Mouse (Mus musculus): ENCODE results near the gene Zfyve28. TPM values are rescaled to one million over a fixed set of nuclear protein-coding genes. Genes with fewer than 3 reads are reported as not detected.

The Zfyve28 gene
- under 1 TPM; 0.86 to 0.93 TPM for total RNA-seq (2023)

DNA sequence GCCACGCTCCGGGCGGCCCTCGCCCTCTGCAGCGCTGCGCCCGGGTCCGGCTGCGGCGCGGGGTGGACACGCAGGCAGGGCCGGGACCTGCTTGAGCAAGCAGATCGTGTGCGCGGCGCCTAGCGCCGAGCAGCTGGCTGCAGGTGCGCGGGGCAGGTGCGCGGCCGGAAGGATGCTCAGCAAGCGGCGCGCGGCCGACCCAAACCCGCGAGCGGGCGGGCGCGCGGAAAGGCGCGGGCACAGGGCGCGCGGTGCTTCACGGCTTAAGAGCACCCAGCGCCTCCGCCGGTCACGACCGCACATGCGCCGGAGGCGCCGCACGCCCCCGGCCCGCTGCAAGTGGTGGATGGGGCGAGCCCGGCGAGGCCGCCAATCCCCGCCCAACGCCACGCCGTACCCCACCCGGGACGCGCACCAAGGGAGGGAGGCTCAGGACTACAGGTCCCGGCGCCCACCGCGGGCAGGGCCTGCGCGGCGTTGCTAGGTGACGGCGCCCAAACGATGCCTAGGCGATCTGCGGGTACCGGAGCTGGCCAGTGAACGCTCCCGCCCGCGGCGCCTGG is at the start of gene Zfyve28, which contains the start of gene Cfap99:
Gene Zfyve28 (minus strand): TSS at position 296 of the 563 bp plus-strand sequence.
Gene Cfap99 (plus strand): TSS at position 447 of the 563 bp plus-strand sequence.

DNA sequence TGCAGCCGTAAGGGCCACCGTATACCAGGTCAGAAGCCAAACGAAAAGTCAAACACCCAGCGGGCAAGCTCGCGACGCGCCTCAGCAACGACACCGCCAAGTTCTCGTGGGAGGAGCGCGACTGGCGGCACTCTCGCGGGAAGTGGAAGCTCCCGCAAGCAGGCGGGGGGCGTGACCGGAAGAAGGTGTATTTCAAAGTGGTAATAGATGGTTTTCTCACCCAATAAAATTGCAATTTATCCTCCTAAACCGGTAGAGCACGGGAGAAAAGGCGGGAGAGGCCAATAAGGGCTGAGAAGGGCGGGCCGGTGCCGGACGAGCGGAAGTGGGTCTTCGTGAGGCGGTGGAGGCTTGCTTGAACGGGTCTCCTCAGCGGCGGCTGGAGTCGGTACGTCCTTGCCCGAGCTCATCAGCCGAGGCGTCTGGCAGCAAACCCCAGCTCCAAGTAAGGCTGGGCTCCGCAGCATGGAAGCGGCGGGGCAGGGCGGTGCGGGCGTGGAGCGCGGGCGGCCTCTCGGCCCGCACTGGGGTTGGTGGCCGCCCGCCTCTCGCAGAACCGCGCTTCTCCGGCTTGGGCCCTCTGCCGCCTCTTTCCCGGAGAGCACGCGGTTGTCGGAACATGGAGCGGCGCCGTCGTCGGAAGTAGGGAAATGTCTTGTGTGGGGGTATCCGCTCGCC is 48.0 kb upstream of the Zfyve28 start, which contains the start of gene Rnf4:
Gene Rnf4 (plus strand): TSS at position 193 of the 678 bp plus-strand sequence.

DNA sequence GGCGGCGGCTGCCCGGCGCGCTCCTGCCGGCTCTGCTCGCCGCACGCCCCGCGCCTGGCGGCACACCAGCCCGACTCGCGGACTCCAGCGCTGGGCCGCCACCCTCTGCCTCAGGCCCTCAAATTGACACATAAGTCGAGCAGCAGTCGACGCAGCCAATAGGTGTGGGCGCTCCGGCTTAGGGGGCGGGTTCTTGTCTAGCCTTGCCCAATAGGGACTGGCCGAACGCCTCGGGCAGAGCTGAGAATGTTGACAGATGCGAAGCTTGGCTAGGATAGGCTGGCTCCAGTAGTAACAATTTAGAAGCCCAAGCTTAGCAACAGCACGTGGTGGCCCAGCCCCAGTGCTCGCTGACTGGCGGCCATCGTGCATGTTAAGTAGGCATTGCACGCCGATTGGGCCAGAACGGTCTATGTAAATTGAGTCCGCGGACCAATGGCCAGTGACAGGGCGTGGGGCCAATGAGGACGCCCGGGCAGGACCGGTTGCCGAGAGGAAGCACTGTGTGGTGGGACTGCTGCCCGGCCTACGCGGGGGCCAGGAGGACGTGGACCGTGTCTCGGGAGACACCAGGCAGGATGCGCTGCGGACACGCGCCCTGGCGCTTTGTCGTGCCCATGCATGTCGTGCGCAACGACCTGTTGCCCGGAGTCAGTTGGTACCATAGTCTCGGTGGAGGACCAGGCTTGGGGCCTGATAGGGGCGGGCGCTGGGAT is 100.5 kb downstream of the Zfyve28 start, which contains the start of gene Mxd4:
Gene Mxd4 (minus strand): TSS at position 120 of the 716 bp plus-strand sequence.

DNA sequence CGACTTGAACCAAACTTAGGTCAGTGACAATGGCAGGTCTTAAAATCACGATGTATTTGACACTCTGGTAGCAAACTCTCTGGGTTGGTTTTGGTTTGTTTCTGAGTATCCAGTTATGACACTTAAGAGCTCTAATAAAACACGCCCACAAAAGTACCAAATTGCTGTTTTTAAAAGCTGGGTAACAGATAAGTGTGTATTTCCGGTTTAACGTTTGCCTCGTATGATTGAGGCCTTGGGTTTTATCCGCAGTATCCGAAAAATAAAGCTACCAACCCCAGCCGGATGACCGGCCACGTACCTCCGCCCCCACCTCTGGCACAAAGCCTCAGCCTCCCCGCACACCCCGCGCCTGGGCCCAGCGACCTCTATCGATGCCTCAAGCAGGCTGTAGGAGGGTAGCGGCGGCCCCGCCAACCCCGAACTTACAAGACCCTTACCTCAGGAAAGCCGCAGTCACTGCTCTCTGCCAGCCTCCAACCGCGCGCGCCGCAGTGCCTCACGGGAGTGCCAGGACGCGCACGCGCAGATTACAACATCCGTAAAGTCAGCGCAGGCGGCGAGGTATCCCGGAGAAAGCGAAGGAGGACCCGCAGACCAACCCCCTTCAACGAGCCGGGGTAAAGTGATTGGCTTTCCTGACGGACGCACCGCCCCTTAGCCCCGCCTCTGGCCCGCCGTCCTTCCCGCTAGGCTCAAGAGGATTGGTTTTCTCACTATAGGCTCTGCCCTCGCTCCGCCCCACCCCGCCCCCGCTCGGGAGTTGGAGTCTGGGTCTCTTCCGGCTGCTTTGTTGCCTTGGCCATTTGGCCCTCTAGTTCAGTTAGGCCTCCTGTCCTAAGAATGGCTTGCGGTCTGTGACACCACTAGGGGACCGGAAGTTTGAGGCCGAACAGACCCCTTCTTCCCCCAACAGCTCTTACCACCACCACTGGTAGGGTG is 119.0 kb downstream of the Zfyve28 start, which contains the start of the genes Poln and Haus3:
Gene Poln (minus strand): TSS at position 499 of the 942 bp plus-strand sequence.
Gene Haus3 (minus strand): TSS at position 578 of the 942 bp plus-strand sequence.

Other genes starting within 250 kb of the Zfyve28 start
- 1 to 10 TPM in 1 of 2 experiments, under 1 TPM in 1; 0.82 to 1.2 TPM for gene Poln, start 119.0 kb downstream of the Zfyve28 start, total RNA-seq (2023)
- gene Haus3, start 118.9 kb downstream of the Zfyve28 start, total RNA-seq (2023) = 10 to 100 TPM; 55.3 to 57.4 TPM
- 100 to 1,000 TPM; 100 to 105 TPM for gene Mxd4, start 100.7 kb downstream of the Zfyve28 start, total RNA-seq (2023)
- not detected for gene Cfap99, start 151 bp upstream of the Zfyve28 start, total RNA-seq (2023)
- gene Rnf4, start 47.8 kb upstream of the Zfyve28 start, total RNA-seq (2023) = 100 to 1,000 TPM; 287 to 292 TPM
- 10 to 100 TPM; 77.6 to 84.8 TPM for gene Fam193a, start 81.5 kb upstream of the Zfyve28 start, total RNA-seq (2023)
- 10 to 100 TPM; 16.2 to 18.7 TPM for gene Tnip2, start 225.5 kb upstream of the Zfyve28 start, total RNA-seq (2023)
- gene Sh3bp2, start 237.4 kb upstream of the Zfyve28 start, total RNA-seq (2023) = 1 to 10 TPM; 7.2 to 9.7 TPM